Comparison of ENCODE assay signal across 14 mouse cellular contexts in genomic region chr5:138977759-138978158, GRCm38 (mm10). TPM values are rescaled to one million over a fixed set of nuclear protein-coding genes. Genes with fewer than 3 reads are reported as not detected.
DNase-seq lines count a peak whose midpoint lies in the region; ATAC-seq and TF ChIP-seq lines count a peak whose summit lies in the region.
"Had no signal": no experiment of that assay in that cellular context is flagged by ENCODE, and none has a peak within 500 bp of the region (broad histone marks: within the 10 kb centered on the region; RNA-seq: fewer than 3 reads in every experiment).

No protein-coding gene starts in this region.

- no peak for ATAC-seq in hindbrain, embryonic 14.5 days (ENCODE audit: low FRiP score)
- no peak for ATAC-seq in lung, embryonic 14.5 days (ENCODE audit: insufficient read depth)
- ATAC-seq in lung, embryonic 15.5 days (ENCODE audit: borderline replicate concordance, extremely low read depth, low FRiP score, low TSS enrichment), result no peak
- no peak for ATAC-seq in frontal cortex, adult (ENCODE audit: low TSS enrichment)

- H3K4me2 ChIP-seq in hindbrain, embryonic 14.5 days (replicated peaks), result no peak overlapping the region
- no peak overlapping the region for H3K4me2 ChIP-seq in lung, embryonic 14.5 days
- H3K4me2 ChIP-seq in lung, embryonic 15.5 days, result no peak overlapping the region
- H3K4me2 ChIP-seq: embryonic facial prominence, embryonic 12.5 days; limb, embryonic 12.5 days; neural tube, embryonic 13.5 days; stomach, embryonic 15.5 days had no signal

- H3K27ac ChIP-seq in hindbrain, embryonic 10.5 days, result peak overlapping the region; percentile 13; the same call in 1 of the 2 replicates
- no peak overlapping the region for H3K27ac ChIP-seq in hindbrain, embryonic 14.5 days
- 0 out of 2 replicates have a peak overlapping the region, but pooled peaks have one; percentile 1 for H3K27ac ChIP-seq in lung, embryonic 14.5 days (ENCODE audit: low read depth)
- H3K27ac ChIP-seq in lung, embryonic 15.5 days, result peak overlapping the region; percentile 29; the same call in 1 of the 2 replicates
- H3K27ac ChIP-seq: embryonic facial prominence, embryonic 12.5 days; heart, adult 2 months; limb, embryonic 12.5 days; neural tube, embryonic 13.5 days; stomach, embryonic 15.5 days had no signal

- H3K9ac ChIP-seq in hindbrain, embryonic 14.5 days, result no peak overlapping the region
- no peak overlapping the region for H3K9ac ChIP-seq in lung, embryonic 14.5 days
- H3K9ac ChIP-seq in lung, embryonic 15.5 days, result no peak overlapping the region
- H3K9ac ChIP-seq: embryonic facial prominence, embryonic 12.5 days; limb, embryonic 12.5 days; neural tube, embryonic 13.5 days; stomach, embryonic 15.5 days had no signal

- H3K27me3 ChIP-seq in hindbrain, embryonic 10.5 days (ENCODE audit: insufficient read depth, poor library complexity, severe bottlenecking), result no peaks in the 10 kb centered on the region
- no peaks in the 10 kb centered on the region for H3K27me3 ChIP-seq in hindbrain, embryonic 14.5 days (ENCODE audit: control insufficient read depth, insufficient read depth, low read length)
- no peaks in the 10 kb centered on the region for H3K27me3 ChIP-seq in lung, embryonic 14.5 days (ENCODE audit: insufficient read depth, low read length)
- H3K27me3 ChIP-seq in lung, embryonic 15.5 days, result no peaks in the 10 kb centered on the region
- H3K27me3 ChIP-seq: embryonic facial prominence, embryonic 12.5 days; limb, embryonic 12.5 days; neural tube, embryonic 13.5 days; stomach, embryonic 15.5 days had no signal

- WGBS in hindbrain, embryonic 10.5 days, result 72% methylated on average over 3 of the region's 3 CpGs
- WGBS in hindbrain, embryonic 14.5 days, result 67% methylated on average over 3 of the region's 3 CpGs
- WGBS in lung, embryonic 14.5 days, result 28% methylated on average over 3 of the region's 3 CpGs
- WGBS in lung, embryonic 15.5 days, result 25% methylated on average over 3 of the region's 3 CpGs

- no peak overlapping the region for H3K4me3 ChIP-seq in hindbrain, embryonic 10.5 days
- no peak overlapping the region for H3K4me3 ChIP-seq in hindbrain, embryonic 14.5 days (replicated peaks; ENCODE audit: low read length)
- H3K4me3 ChIP-seq in lung, embryonic 14.5 days (ENCODE audit: low read depth, low read length), result no peak overlapping the region
- no peak overlapping the region for H3K4me3 ChIP-seq in lung, embryonic 15.5 days
- H3K4me3 ChIP-seq: embryonic facial prominence, embryonic 12.5 days; heart, adult 2 months; left cerebral cortex, adult 2 months; limb, embryonic 12.5 days; neural tube, embryonic 13.5 days; stomach, embryonic 15.5 days had no signal

- 0 out of 2 replicates have a peak, but pooled peaks cover 5% of the 10 kb centered on the region for H3K36me3 ChIP-seq in hindbrain, embryonic 10.5 days
- H3K36me3 ChIP-seq in hindbrain, embryonic 14.5 days (replicated peaks; ENCODE audit: control insufficient read depth, insufficient read depth), result peaks cover 12% of the 10 kb centered on the region; the same call in 1 of the 2 replicates
- peaks cover 29% of the 10 kb centered on the region; the same call in 1 of the 2 replicates for H3K36me3 ChIP-seq in lung, embryonic 14.5 days (ENCODE audit: insufficient read depth)
- peaks cover 24% of the 10 kb centered on the region for H3K36me3 ChIP-seq in lung, embryonic 15.5 days
- H3K36me3 ChIP-seq: embryonic facial prominence, embryonic 12.5 days had no signal

- peaks cover 15% of the 10 kb centered on the region for H3K4me1 ChIP-seq in hindbrain, embryonic 10.5 days (replicated peaks)
- no peaks in the 10 kb centered on the region for H3K4me1 ChIP-seq in hindbrain, embryonic 14.5 days (replicated peaks; ENCODE audit: control insufficient read depth, insufficient read depth, low read length)
- no peaks in the 10 kb centered on the region for H3K4me1 ChIP-seq in lung, embryonic 14.5 days (ENCODE audit: insufficient read depth)
- H3K4me1 ChIP-seq in lung, embryonic 15.5 days, result peaks cover 21% of the 10 kb centered on the region
- H3K4me1 ChIP-seq: neural tube, embryonic 13.5 days had no signal

- TF ChIP-seq CTCF in lung, embryonic 14.5 days (IDR thresholded peaks at IDR 0.05; ENCODE audit: low read depth), result no peak

- DNase-seq in hindbrain, embryonic 10.5 days (ENCODE audit: low spot score), result no peak
- DNase-seq in hindbrain, embryonic 14.5 days (ENCODE audit: low spot score), result no peak
- no peak for DNase-seq in lung, embryonic 14.5 days
- no peak for DNase-seq in lung, postnatal 14 days
- DNase-seq in embryo, embryonic 10.5 days (ENCODE audit: low spot score), result no peak
- DNase-seq: cerebellum, postnatal 36 days had no signal

- no peaks in the 10 kb centered on the region for H3K9me3 ChIP-seq in hindbrain, embryonic 10.5 days
- H3K9me3 ChIP-seq in hindbrain, embryonic 14.5 days (ENCODE audit: control insufficient read depth, low read length), result no peaks in the 10 kb centered on the region
- H3K9me3 ChIP-seq in lung, embryonic 14.5 days (ENCODE audit: low read depth, low read length), result no peaks in the 10 kb centered on the region
- H3K9me3 ChIP-seq in lung, embryonic 15.5 days, result no peaks in the 10 kb centered on the region
- H3K9me3 ChIP-seq: embryonic facial prominence, embryonic 12.5 days; limb, embryonic 12.5 days; neural tube, embryonic 13.5 days; stomach, embryonic 15.5 days had no signal

RNA-seq across cellular contexts. Expression of gene Pdgfa, which starts 19.4 kb away (rescaled TPM):
- 10.4 and 12.8 TPM in 2 replicates for polyA plus RNA-seq in hindbrain, embryonic 10.5 days (2016; fragmentation: Nextera tagmentation; extraction: Ambion mirVana)
- polyA plus RNA-seq in hindbrain, embryonic 14.5 days (2014; fragmentation: Nextera tagmentation; extraction: Ambion mirVana), result 24.7 and 30.1 TPM in 2 replicates
- polyA plus RNA-seq in lung, embryonic 14.5 days (2014; fragmentation: Nextera tagmentation; extraction: Ambion mirVana), result 40.9 and 46.0 TPM in 2 replicates
- polyA plus RNA-seq in lung, embryonic 15.5 days (2015; fragmentation: Nextera tagmentation; extraction: Ambion mirVana), result 53.2 and 56.3 TPM in 2 replicates
